Mouse (Mus musculus) embryo, embryonic 11 days (tissue): ENCODE measurements around the gene Mtfr1l.

ENCODE experiments used
- DNase-seq: peaks from one replicate; pipeline ENCODE4 v3.0.0-alpha.2; 2015

Mtfr1l gene

GRCm38 (mm10) chr4:134555956-134556580 is 20.9 kb upstream of the Mtfr1l start:
- DNase-seq: no peak

- no peak for DNase-seq
Observed at GRCm38 (mm10) chr4:134553631-134554030, 18.4 kb upstream of the Mtfr1l start.

GRCm38 (mm10) chr4:134551494-134552316 is 16.5 kb upstream of the Mtfr1l start, which contains the start of gene Selenon:
Gene Selenon, minus strand, starts transcription at chr4:134552166.
- DNase-seq: peak; percentile 78

- DNase-seq: no peak
Observed at GRCm38 (mm10) chr4:134549899-134550298, 14.7 kb upstream of the Mtfr1l start.

GRCm38 (mm10) chr4:134548169-134548938 is 13.2 kb upstream of the Mtfr1l start:
- no peak for DNase-seq

GRCm38 (mm10) chr4:134546814-134547705 is 11.9 kb upstream of the Mtfr1l start:
- DNase-seq: no peak

GRCm38 (mm10) chr4:134543261-134543660 is 8.1 kb upstream of the Mtfr1l start:
- peak; percentile 85 for DNase-seq

GRCm38 (mm10) chr4:134542726-134543125 is 7.5 kb upstream of the Mtfr1l start:
- DNase-seq: no peak

GRCm38 (mm10) chr4:134538997-134539580 is 3.9 kb upstream of the Mtfr1l start:
- no peak for DNase-seq

- no peak for DNase-seq
Observed at GRCm38 (mm10) chr4:134535787-134536151, 582 bp upstream of the Mtfr1l start.

- peak; percentile 83 for DNase-seq
Observed at GRCm38 (mm10) chr4:134534124-134534886, 882 bp downstream of the Mtfr1l start.

- DNase-seq: no peak
Observed at GRCm38 (mm10) chr4:134533421-134533820, 1.8 kb downstream of the Mtfr1l start.

GRCm38 (mm10) chr4:134532928-134533327 is 2.3 kb downstream of the Mtfr1l start:
- DNase-seq: no peak

- no peak for DNase-seq
Observed at GRCm38 (mm10) chr4:134526220-134526619, 9.0 kb downstream of the Mtfr1l start.

GRCm38 (mm10) chr4:134525806-134526205 is 9.4 kb downstream of the Mtfr1l start:
- no peak for DNase-seq

- DNase-seq: no peak
Observed at GRCm38 (mm10) chr4:134523447-134523846, 11.7 kb downstream of the Mtfr1l start.

- DNase-seq: no peak
Observed at GRCm38 (mm10) chr4:134519281-134519680, 15.9 kb downstream of the Mtfr1l start.

- DNase-seq: no peak
Observed at GRCm38 (mm10) chr4:134518541-134518940, 16.6 kb downstream of the Mtfr1l start.

GRCm38 (mm10) chr4:134517719-134518118 is 17.5 kb downstream of the Mtfr1l start:
- no peak for DNase-seq

GRCm38 (mm10) chr4:134516981-134517380 is 18.2 kb downstream of the Mtfr1l start:
- DNase-seq: no peak

GRCm38 (mm10) chr4:134515614-134516013 is 19.6 kb downstream of the Mtfr1l start:
- no peak for DNase-seq
